Mouse (Mus musculus) brain, adult 2 months (tissue): ENCODE measurements around the gene Gm4177.
"Not testable (repeated sequence)": the region's sequence is repeated elsewhere in the genome, so short reads cannot be mapped to it uniquely, and the experiment has no call there.

ENCODE experiments used
- DNase-seq: peaks from one replicate; pipeline ENCODE4 v3.0.0; 2011; ENCODE audit warnings: low read depth, low spot score

Gene Gm4177

GRCm38 (mm10) chr7:21796628-21797027 is at the start of gene Gm4177:
TSS of gene Gm4177 (minus strand) at chr7:21796728.
- DNase-seq, result not testable (repeated sequence)

- DNase-seq, result not testable (repeated sequence)
These were observed 47.6 kb upstream of the Gm4177 start, which contains the start of gene Gm5725 for GRCm38 (mm10) chr7:21844167-21844566. TSS of gene Gm5725 (minus strand) at chr7:21844267.

DNA sequence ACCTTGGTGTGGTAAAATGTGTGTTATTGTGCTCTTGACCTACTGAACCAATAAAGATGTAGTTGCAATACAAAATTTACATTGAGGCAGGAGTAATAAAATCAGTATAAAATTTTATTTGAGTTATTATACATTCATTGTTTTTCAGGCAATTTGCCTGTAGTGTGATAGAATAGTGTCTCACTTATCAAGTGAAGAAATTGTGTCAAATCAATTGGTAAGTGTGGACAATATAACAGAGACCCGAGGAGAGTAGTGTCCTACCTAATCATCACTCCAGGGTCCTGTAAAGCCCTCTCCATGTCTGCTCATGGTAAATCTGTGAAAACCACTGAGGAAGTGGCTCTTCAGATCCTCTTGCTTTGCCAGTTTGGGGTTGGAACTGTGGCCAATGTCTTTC is 35.5 kb upstream of the Gm4177 start, which contains the start of gene Vmn1r135:
Gene Vmn1r135, plus strand, starts transcription at position 301 of the 400 bp plus-strand sequence.
- not testable (repeated sequence) for DNase-seq

- not testable (repeated sequence) for DNase-seq
These were observed 35.2 kb downstream of the Gm4177 start, which contains the start of gene Gm4175 for GRCm38 (mm10) chr7:21761375-21761774. TSS of gene Gm4175 (minus strand) at chr7:21761475.
